Mouse (Mus musculus): ENCODE data around the gene Slc24a3. TPM values are rescaled to one million over a fixed set of nuclear protein-coding genes. Genes with fewer than 3 reads are reported as not detected.

Gene Slc24a3
- polyA plus RNA-seq, 1 experiment from 2014 or later, result 3.5 TPM

DNA sequence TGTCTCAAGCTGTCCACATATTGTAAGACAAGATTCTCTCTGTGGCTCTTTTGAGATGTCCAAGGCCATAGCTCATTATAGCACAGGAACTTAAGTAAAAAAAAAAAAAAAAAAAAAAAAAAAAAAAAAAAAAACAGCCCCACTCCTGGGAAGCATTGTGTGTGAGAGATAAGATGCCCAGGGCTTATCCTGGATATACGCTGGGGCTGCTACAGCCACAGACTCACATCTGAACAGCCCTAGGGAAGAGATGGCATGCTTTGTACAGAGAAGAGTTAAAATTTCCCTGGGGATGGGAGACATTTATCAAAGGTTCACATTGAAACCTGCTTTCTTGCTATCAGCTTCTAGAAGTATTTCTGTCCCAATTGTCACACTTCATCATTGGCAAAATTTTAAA, 218.2 kb downstream of the Slc24a3 start:
- H3K36me3 ChIP-seq, result no peaks in the 10 kb centered on the region
- 0 out of 2 replicates have a peak, but pooled peaks cover 5% of the 10 kb centered on the region for H3K4me1 ChIP-seq
- WGBS, result 50% methylated on average over 1 of the region's 1 CpGs
- H3K27me3 ChIP-seq, result no peaks in the 10 kb centered on the region
- H3K4me2 ChIP-seq (replicated peaks), result no peak overlapping the region
- no peak overlapping the region for H3K9ac ChIP-seq
- H3K27ac ChIP-seq, result no peak overlapping the region
- H3K4me3 ChIP-seq, result no peak overlapping the region
- H3K9me3 ChIP-seq (replicated peaks), result no peaks in the 10 kb centered on the region
- no peak for ATAC-seq (ENCODE audit: low FRiP score)

DNA sequence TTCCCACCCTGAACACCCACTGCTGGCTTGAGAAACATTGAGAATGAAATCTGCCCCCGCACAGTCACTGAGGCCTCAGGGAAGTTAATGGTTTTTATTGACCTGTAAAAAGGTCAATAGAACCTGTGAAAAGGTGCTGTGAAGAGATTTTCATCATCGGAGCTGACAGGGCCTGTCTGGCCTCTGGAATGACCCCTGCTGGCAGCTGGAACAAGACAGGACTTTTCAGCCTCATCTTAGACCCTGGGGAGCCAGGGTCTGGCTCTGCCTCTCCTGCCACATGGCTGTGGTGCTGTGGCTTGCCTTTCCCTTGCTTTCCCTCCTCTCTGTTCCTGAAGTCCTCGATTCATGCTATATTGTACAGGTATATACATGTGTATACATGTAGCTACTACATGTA, 228.2 kb downstream of the Slc24a3 start:
- H3K27ac ChIP-seq, result no peak overlapping the region
- WGBS, result 58% methylated on average over 3 of the region's 3 CpGs
- no peaks in the 10 kb centered on the region for H3K36me3 ChIP-seq
- H3K4me1 ChIP-seq, result peaks cover 15% of the 10 kb centered on the region
- H3K27me3 ChIP-seq, result no peaks in the 10 kb centered on the region
- ATAC-seq (ENCODE audit: low FRiP score), result no peak; the same call in 1 of the 2 replicates
- H3K9ac ChIP-seq, result no peak overlapping the region
- no peak overlapping the region for H3K4me3 ChIP-seq
- no peak overlapping the region for H3K4me2 ChIP-seq (replicated peaks)
- no peaks in the 10 kb centered on the region for H3K9me3 ChIP-seq (replicated peaks)

GRCm38 (mm10) chr2:145396579-145396978, 229.0 kb downstream of the Slc24a3 start:
- Histone ChIP-seq H3K4me3 (no peak overlapping the region), H3K9me3 (replicated peaks) (no peaks in the 10 kb centered on the region), H3K9ac (no peak overlapping the region), H3K4me1 (peaks cover 20% of the 10 kb centered on the region), H3K4me2 (replicated peaks) (no peak overlapping the region), H3K36me3 (no peaks in the 10 kb centered on the region), H3K27ac (peak overlapping the region; percentile 18; the same call in 1 of the 2 replicates), H3K27me3 (no peaks in the 10 kb centered on the region)
- ATAC-seq (ENCODE audit: low FRiP score), result no peak
- 46% methylated on average over 7 of the region's 7 CpGs for WGBS

GRCm38 (mm10) chr2:145397456-145398206, 230.1 kb downstream of the Slc24a3 start:
- Histone ChIP-seq H3K4me1 (peaks cover 20% of the 10 kb centered on the region), H3K27me3 (no peaks in the 10 kb centered on the region), H3K9ac (no peak overlapping the region), H3K4me2 (replicated peaks) (no peak overlapping the region), H3K4me3 (no peak overlapping the region), H3K27ac (peak overlapping the region; percentile 48), H3K9me3 (replicated peaks) (no peaks in the 10 kb centered on the region), H3K36me3 (no peaks in the 10 kb centered on the region)
- 57% methylated on average over 10 of the region's 10 CpGs for WGBS
- no peak for ATAC-seq (ENCODE audit: low FRiP score)

GRCm38 (mm10) chr2:145401240-145401805, 233.8 kb downstream of the Slc24a3 start:
- ATAC-seq (ENCODE audit: low FRiP score), result peak; percentile 74
- H3K36me3 ChIP-seq, result no peaks in the 10 kb centered on the region
- H3K9me3 ChIP-seq (replicated peaks), result no peaks in the 10 kb centered on the region
- H3K4me1 ChIP-seq, result peaks cover 34% of the 10 kb centered on the region
- no peak overlapping the region for H3K4me3 ChIP-seq
- H3K27ac ChIP-seq, result no peak overlapping the region
- WGBS, result 40% methylated on average over 6 of the region's 6 CpGs
- H3K4me2 ChIP-seq (replicated peaks), result no peak overlapping the region
- H3K9ac ChIP-seq, result no peak overlapping the region
- H3K27me3 ChIP-seq, result no peaks in the 10 kb centered on the region

GRCm38 (mm10) chr2:145401996-145402395, 234.4 kb downstream of the Slc24a3 start:
- no peak for ATAC-seq (ENCODE audit: low FRiP score)
- Histone ChIP-seq H3K4me3 (no peak overlapping the region), H3K9me3 (replicated peaks) (no peaks in the 10 kb centered on the region), H3K27ac (no peak overlapping the region), H3K4me2 (replicated peaks) (no peak overlapping the region), H3K4me1 (peaks cover 29% of the 10 kb centered on the region), H3K9ac (no peak overlapping the region), H3K36me3 (no peaks in the 10 kb centered on the region), H3K27me3 (no peaks in the 10 kb centered on the region)
- WGBS, result 77% methylated on average over 2 of the region's 2 CpGs

- H3K4me3 ChIP-seq, result no peak overlapping the region
Measured at GRCm38 (mm10) chr2:145404818-145405531, 237.4 kb downstream of the Slc24a3 start.

GRCm38 (mm10) chr2:145405746-145406145, 238.2 kb downstream of the Slc24a3 start:
- no peak for ATAC-seq (ENCODE audit: low FRiP score)
- H3K27ac ChIP-seq, result no peak overlapping the region
- 46% methylated on average over 4 of the region's 4 CpGs for WGBS

More at GRCm38 (mm10) chr2:145404818-145405531, 237.4 kb downstream of the Slc24a3 start:
- Histone ChIP-seq H3K9me3 (replicated peaks) (no peaks in the 10 kb centered on the region), H3K27me3 (no peaks in the 10 kb centered on the region), H3K27ac (peak overlapping the region; percentile 57), H3K36me3 (no peaks in the 10 kb centered on the region), H3K4me1 (peaks cover 19% of the 10 kb centered on the region), H3K9ac (no peak overlapping the region; the same call in 1 of the 2 replicates), H3K4me2 (replicated peaks) (no peak overlapping the region)
- ATAC-seq (ENCODE audit: low FRiP score), result peak; percentile 62
- WGBS, result 26% methylated on average over 11 of the region's 11 CpGs

DNA sequence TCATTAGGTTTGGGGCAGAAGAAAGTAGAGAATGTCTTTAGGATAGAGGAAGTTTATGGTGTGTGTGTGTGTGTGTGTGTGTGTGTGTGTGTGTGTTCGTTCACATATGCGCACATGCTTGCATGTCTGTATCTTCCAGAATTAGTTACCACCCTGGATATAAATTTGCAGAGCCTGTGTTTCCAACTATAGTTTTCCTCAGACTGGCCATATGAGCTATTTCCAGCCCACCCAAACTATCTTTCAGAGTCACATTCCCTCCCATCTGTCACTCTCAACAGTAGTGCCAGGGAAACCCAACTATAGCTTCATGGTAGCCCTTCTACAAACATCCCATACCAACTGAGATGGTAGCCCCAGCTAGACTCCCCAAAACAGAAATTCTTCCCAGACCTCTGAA, 250.2 kb downstream of the Slc24a3 start:
- Histone ChIP-seq H3K27me3 (no peaks in the 10 kb centered on the region), H3K27ac (no peak overlapping the region), H3K4me2 (replicated peaks) (no peak overlapping the region), H3K9ac (no peak overlapping the region), H3K9me3 (replicated peaks) (no peaks in the 10 kb centered on the region), H3K4me3 (no peak overlapping the region), H3K36me3 (no peaks in the 10 kb centered on the region), H3K4me1 (peaks cover 13% of the 10 kb centered on the region)
- WGBS, result 100% methylated on average over 2 of the region's 2 CpGs
- no peak for ATAC-seq (ENCODE audit: low FRiP score)

More at GRCm38 (mm10) chr2:145405746-145406145, 238.2 kb downstream of the Slc24a3 start:
- no peaks in the 10 kb centered on the region for H3K27me3 ChIP-seq
- H3K9ac ChIP-seq, result no peak overlapping the region
- no peaks in the 10 kb centered on the region for H3K36me3 ChIP-seq
- no peak overlapping the region for H3K4me2 ChIP-seq (replicated peaks)
- no peak overlapping the region for H3K4me3 ChIP-seq
- no peaks in the 10 kb centered on the region for H3K9me3 ChIP-seq (replicated peaks)
- H3K4me1 ChIP-seq, result peaks cover 19% of the 10 kb centered on the region

DNA sequence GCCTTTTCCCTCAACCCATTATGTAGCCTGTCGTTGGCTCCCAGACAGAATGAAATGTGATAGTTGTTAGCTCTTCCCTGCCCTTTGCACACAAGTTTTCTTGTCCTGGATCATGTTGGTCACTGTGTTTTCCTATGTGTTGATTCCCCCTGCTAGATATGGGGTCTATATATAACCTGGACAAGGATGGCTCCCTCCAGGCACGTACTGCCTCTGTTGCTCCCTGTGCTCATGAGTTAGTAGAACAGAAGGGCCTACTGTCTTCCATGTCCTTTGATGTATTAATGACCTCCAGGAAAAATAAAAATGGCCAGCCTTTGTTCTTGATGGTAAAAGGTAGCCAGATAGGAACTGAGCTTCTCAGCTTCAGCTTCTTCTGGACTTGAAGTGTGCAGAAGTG, 251.5 kb downstream of the Slc24a3 start:
- Histone ChIP-seq H3K27ac (no peak overlapping the region), H3K9ac (no peak overlapping the region), H3K4me1 (peaks cover 13% of the 10 kb centered on the region), H3K27me3 (no peaks in the 10 kb centered on the region), H3K4me3 (no peak overlapping the region), H3K9me3 (replicated peaks) (no peaks in the 10 kb centered on the region), H3K4me2 (replicated peaks) (no peak overlapping the region), H3K36me3 (no peaks in the 10 kb centered on the region)
- ATAC-seq (ENCODE audit: low FRiP score), result no peak
- WGBS, result 74% methylated on average over 2 of the region's 2 CpGs

DNA sequence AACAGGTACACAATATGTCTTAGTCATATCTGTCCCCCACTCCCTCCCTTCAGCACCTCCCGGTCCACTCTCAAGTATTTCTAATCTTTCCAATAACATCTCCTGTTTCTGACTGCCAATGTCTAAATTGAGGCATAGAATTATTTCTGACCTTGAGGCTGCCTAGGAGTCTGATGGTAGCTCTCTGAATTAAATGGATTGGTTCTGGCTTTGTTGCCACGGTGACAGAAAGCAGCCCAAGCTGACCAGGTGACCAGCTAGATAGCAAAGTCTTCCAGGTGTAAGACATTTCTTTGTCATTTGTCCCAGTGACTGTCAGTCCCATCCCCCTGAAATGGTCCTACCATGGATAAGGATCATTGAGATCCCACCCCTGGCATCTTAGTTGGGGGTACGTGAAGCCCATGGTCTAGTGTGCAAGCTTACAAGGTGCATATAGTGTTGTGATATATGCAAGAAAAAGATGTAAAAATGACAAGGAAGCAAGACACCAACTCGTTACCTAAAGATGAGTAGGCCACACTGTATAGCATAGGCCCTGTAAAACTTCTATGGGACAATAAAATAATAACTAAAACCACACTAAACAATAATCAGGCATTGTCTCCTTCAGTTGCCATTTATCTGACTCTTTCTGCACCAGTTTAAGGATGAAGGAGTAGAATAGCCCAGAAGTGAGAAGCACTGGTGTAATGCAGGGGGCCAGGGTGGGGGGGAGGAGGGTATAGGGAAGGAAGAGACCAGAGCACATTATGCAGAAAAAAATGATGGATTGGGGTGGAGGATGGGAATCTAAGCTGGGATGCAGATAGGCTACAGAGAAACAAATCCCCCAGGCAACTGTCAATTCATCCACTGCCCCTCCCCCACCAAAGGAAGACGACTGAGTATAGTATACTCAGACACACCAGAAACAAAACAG, 253.7 kb downstream of the Slc24a3 start:
- Histone ChIP-seq H3K27me3 (no peaks in the 10 kb centered on the region), H3K4me2 (replicated peaks) (no peak overlapping the region), H3K4me1 (peaks cover 13% of the 10 kb centered on the region), H3K36me3 (no peaks in the 10 kb centered on the region), H3K9ac (no peak overlapping the region), H3K27ac (peak overlapping the region; percentile 49), H3K4me3 (no peak overlapping the region), H3K9me3 (replicated peaks) (no peaks in the 10 kb centered on the region)
- ATAC-seq (ENCODE audit: low FRiP score), result peak; percentile 87
- 69% methylated on average over 5 of the region's 5 CpGs for WGBS

DNA sequence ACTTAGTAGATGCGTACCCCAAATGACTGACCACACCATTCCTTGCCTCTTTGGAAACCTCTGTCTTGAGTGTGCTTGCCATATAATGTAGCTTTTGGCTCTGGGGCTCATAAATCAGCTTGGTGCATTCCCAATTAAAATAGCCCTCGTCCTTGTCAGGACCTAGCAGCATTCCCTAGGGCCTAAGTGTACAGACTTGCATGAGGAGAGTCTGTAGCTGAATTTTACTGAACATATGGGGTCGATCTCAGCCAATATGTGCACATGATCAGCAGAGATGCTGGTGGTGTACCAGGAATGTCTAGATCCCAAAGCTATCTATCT, 254.3 kb downstream of the Slc24a3 start:
- Histone ChIP-seq H3K27ac (peak overlapping the region; percentile 49), H3K4me2 (replicated peaks) (no peak overlapping the region), H3K4me1 (peaks cover 13% of the 10 kb centered on the region), H3K9ac (no peak overlapping the region), H3K36me3 (no peaks in the 10 kb centered on the region), H3K27me3 (no peaks in the 10 kb centered on the region), H3K9me3 (replicated peaks) (no peaks in the 10 kb centered on the region), H3K4me3 (no peak overlapping the region)
- peak; percentile 66 for ATAC-seq (ENCODE audit: low FRiP score)
- 54% methylated on average over 3 of the region's 3 CpGs for WGBS

All from hindbrain, embryonic 12.5 days (tissue).